Mouse (Mus musculus): ENCODE measurements at regions not wholly inside any gene's neighbourhood (a gene's known extent, or its start where the extent isn't known, plus 50 kb on each side); places are given as distances from the start of the nearest gene placed in this dataset.

- no peaks in the 10 kb centered on the region for H3K27me3 ChIP-seq (ENCODE audit: control insufficient read depth, insufficient read depth, low read length)
- no peaks in the 10 kb centered on the region for H3K4me1 ChIP-seq (ENCODE audit: control insufficient read depth, insufficient read depth, low read length)
- no peaks in the 10 kb centered on the region for H3K9me3 ChIP-seq (replicated peaks; ENCODE audit: control insufficient read depth, low read length)
- H3K27ac ChIP-seq (ENCODE audit: low read depth, low read length): no peak overlapping the region
- no peak overlapping the region for H3K4me3 ChIP-seq (ENCODE audit: low read depth, low read length)
- H3K36me3 ChIP-seq (ENCODE audit: control insufficient read depth, insufficient read depth, low read length): no peaks in the 10 kb centered on the region
- H3K4me2 ChIP-seq: no peak overlapping the region
- 64% methylated on average over 5 of the region's 5 CpGs for WGBS (ENCODE audit: insufficient replicate concordance)
- no peak for ATAC-seq (replicated peaks; ENCODE audit: insufficient number of reproducible peaks, low FRiP score, low TSS enrichment)
- no peak overlapping the region for H3K9ac ChIP-seq (ENCODE audit: low read depth, low read length)
Observed at GRCm38 (mm10) chr1:89279382-89279781, 175.2 kb upstream of the Agap1 start.

GRCm38 (mm10) chr1:89281107-89281655 lies 173.4 kb upstream of the Agap1 start:
- WGBS (ENCODE audit: insufficient replicate concordance): 57% methylated on average over 1 of the region's 1 CpGs
- ATAC-seq (replicated peaks; ENCODE audit: insufficient number of reproducible peaks, low FRiP score, low TSS enrichment): no peak

GRCm38 (mm10) chr1:89285041-89285440 lies 169.6 kb upstream of the Agap1 start:
- no peak for ATAC-seq (replicated peaks; ENCODE audit: insufficient number of reproducible peaks, low FRiP score, low TSS enrichment)
- no peak overlapping the region for H3K4me3 ChIP-seq (ENCODE audit: low read depth, low read length)
- no peaks in the 10 kb centered on the region for H3K4me1 ChIP-seq (ENCODE audit: control insufficient read depth, insufficient read depth, low read length)
- H3K9ac ChIP-seq (ENCODE audit: low read depth, low read length): no peak overlapping the region
- H3K27ac ChIP-seq (ENCODE audit: low read depth, low read length): no peak overlapping the region
- no peaks in the 10 kb centered on the region for H3K36me3 ChIP-seq (ENCODE audit: control insufficient read depth, insufficient read depth, low read length)
- 83% methylated on average over 4 of the region's 4 CpGs for WGBS (ENCODE audit: insufficient replicate concordance)
- H3K4me2 ChIP-seq: no peak overlapping the region
- H3K9me3 ChIP-seq (replicated peaks; ENCODE audit: control insufficient read depth, low read length): no peaks in the 10 kb centered on the region
- no peaks in the 10 kb centered on the region for H3K27me3 ChIP-seq (ENCODE audit: control insufficient read depth, insufficient read depth, low read length)

More at GRCm38 (mm10) chr1:89281107-89281655, 173.4 kb upstream of the Agap1 start:
- no peak overlapping the region for H3K9ac ChIP-seq (ENCODE audit: low read depth, low read length)
- no peaks in the 10 kb centered on the region for H3K9me3 ChIP-seq (replicated peaks; ENCODE audit: control insufficient read depth, low read length)
- H3K36me3 ChIP-seq (ENCODE audit: control insufficient read depth, insufficient read depth, low read length): no peaks in the 10 kb centered on the region
- no peaks in the 10 kb centered on the region for H3K27me3 ChIP-seq (ENCODE audit: control insufficient read depth, insufficient read depth, low read length)
- H3K4me3 ChIP-seq (ENCODE audit: low read depth, low read length): no peak overlapping the region
- no peak overlapping the region for H3K4me2 ChIP-seq
- H3K27ac ChIP-seq (ENCODE audit: low read depth, low read length): no peak overlapping the region
- no peaks in the 10 kb centered on the region for H3K4me1 ChIP-seq (ENCODE audit: control insufficient read depth, insufficient read depth, low read length)

- H3K27me3 ChIP-seq (ENCODE audit: control insufficient read depth, insufficient read depth, low read length): no peaks in the 10 kb centered on the region
- H3K27ac ChIP-seq (ENCODE audit: low read depth, low read length): no peak overlapping the region
- no peaks in the 10 kb centered on the region for H3K36me3 ChIP-seq (ENCODE audit: control insufficient read depth, insufficient read depth, low read length)
- H3K9me3 ChIP-seq (replicated peaks; ENCODE audit: control insufficient read depth, low read length): no peaks in the 10 kb centered on the region
- no peak overlapping the region for H3K4me2 ChIP-seq
- no peak overlapping the region for H3K4me3 ChIP-seq (ENCODE audit: low read depth, low read length)
- H3K4me1 ChIP-seq (ENCODE audit: control insufficient read depth, insufficient read depth, low read length): no peaks in the 10 kb centered on the region
- 74% methylated on average over 10 of the region's 10 CpGs for WGBS (ENCODE audit: insufficient replicate concordance)
- no peak for ATAC-seq (replicated peaks; ENCODE audit: insufficient number of reproducible peaks, low FRiP score, low TSS enrichment)
- H3K9ac ChIP-seq (ENCODE audit: low read depth, low read length): no peak overlapping the region
Observed at GRCm38 (mm10) chr1:89287136-89287795, 167.3 kb upstream of the Agap1 start.

- Histone ChIP-seq H3K4me1 (ENCODE audit: control insufficient read depth, insufficient read depth, low read length) (no peaks in the 10 kb centered on the region), H3K9ac (ENCODE audit: low read depth, low read length) (no peak overlapping the region), H3K27ac (ENCODE audit: low read depth, low read length) (no peak overlapping the region), H3K9me3 (replicated peaks; ENCODE audit: control insufficient read depth, low read length) (no peaks in the 10 kb centered on the region), H3K4me2 (no peak overlapping the region), H3K27me3 (ENCODE audit: control insufficient read depth, insufficient read depth, low read length) (no peaks in the 10 kb centered on the region), H3K36me3 (ENCODE audit: control insufficient read depth, insufficient read depth, low read length) (no peaks in the 10 kb centered on the region), H3K4me3 (ENCODE audit: low read depth, low read length) (no peak overlapping the region)
- ATAC-seq (replicated peaks; ENCODE audit: insufficient number of reproducible peaks, low FRiP score, low TSS enrichment): no peak
Observed at GRCm38 (mm10) chr1:89288001-89288400, 166.6 kb upstream of the Agap1 start.

GRCm38 (mm10) chr1:89288921-89289320 lies 165.7 kb upstream of the Agap1 start:
- H3K36me3 ChIP-seq (ENCODE audit: control insufficient read depth, insufficient read depth, low read length): no peaks in the 10 kb centered on the region
- WGBS (ENCODE audit: insufficient replicate concordance): 72% methylated on average over 2 of the region's 2 CpGs
- no peaks in the 10 kb centered on the region for H3K27me3 ChIP-seq (ENCODE audit: control insufficient read depth, insufficient read depth, low read length)
- no peaks in the 10 kb centered on the region for H3K9me3 ChIP-seq (replicated peaks; ENCODE audit: control insufficient read depth, low read length)
- no peak for ATAC-seq (replicated peaks; ENCODE audit: insufficient number of reproducible peaks, low FRiP score, low TSS enrichment)
- H3K4me1 ChIP-seq (ENCODE audit: control insufficient read depth, insufficient read depth, low read length): no peaks in the 10 kb centered on the region
- no peak overlapping the region for H3K27ac ChIP-seq (ENCODE audit: low read depth, low read length)
- H3K4me2 ChIP-seq: no peak overlapping the region
- H3K4me3 ChIP-seq (ENCODE audit: low read depth, low read length): no peak overlapping the region
- no peak overlapping the region for H3K9ac ChIP-seq (ENCODE audit: low read depth, low read length)

GRCm38 (mm10) chr1:89296691-89297090 lies 157.9 kb upstream of the Agap1 start:
- Histone ChIP-seq H3K9ac (ENCODE audit: low read depth, low read length) (no peak overlapping the region), H3K4me2 (no peak overlapping the region), H3K36me3 (ENCODE audit: control insufficient read depth, insufficient read depth, low read length) (no peaks in the 10 kb centered on the region), H3K4me1 (ENCODE audit: control insufficient read depth, insufficient read depth, low read length) (no peaks in the 10 kb centered on the region), H3K9me3 (replicated peaks; ENCODE audit: control insufficient read depth, low read length) (no peaks in the 10 kb centered on the region), H3K4me3 (ENCODE audit: low read depth, low read length) (no peak overlapping the region), H3K27ac (ENCODE audit: low read depth, low read length) (no peak overlapping the region), H3K27me3 (ENCODE audit: control insufficient read depth, insufficient read depth, low read length) (no peaks in the 10 kb centered on the region)
- ATAC-seq (replicated peaks; ENCODE audit: insufficient number of reproducible peaks, low FRiP score, low TSS enrichment): no peak
- 90% methylated on average over 3 of the region's 3 CpGs for WGBS (ENCODE audit: insufficient replicate concordance)

- Histone ChIP-seq H3K9me3 (replicated peaks; ENCODE audit: control insufficient read depth, low read length) (no peaks in the 10 kb centered on the region), H3K9ac (ENCODE audit: low read depth, low read length) (no peak overlapping the region), H3K4me1 (ENCODE audit: control insufficient read depth, insufficient read depth, low read length) (no peaks in the 10 kb centered on the region), H3K27me3 (ENCODE audit: control insufficient read depth, insufficient read depth, low read length) (no peaks in the 10 kb centered on the region), H3K4me3 (ENCODE audit: low read depth, low read length) (no peak overlapping the region), H3K36me3 (ENCODE audit: control insufficient read depth, insufficient read depth, low read length) (no peaks in the 10 kb centered on the region), H3K4me2 (no peak overlapping the region), H3K27ac (ENCODE audit: low read depth, low read length) (no peak overlapping the region)
- ATAC-seq (replicated peaks; ENCODE audit: insufficient number of reproducible peaks, low FRiP score, low TSS enrichment): no peak
- 86% methylated on average over 11 of the region's 11 CpGs for WGBS (ENCODE audit: insufficient replicate concordance)
Observed at GRCm38 (mm10) chr1:89297766-89298165, 156.8 kb upstream of the Agap1 start.

- no peaks in the 10 kb centered on the region for H3K27me3 ChIP-seq (ENCODE audit: control insufficient read depth, insufficient read depth, low read length)
- no peak overlapping the region for H3K9ac ChIP-seq (ENCODE audit: low read depth, low read length)
- H3K4me2 ChIP-seq: no peak overlapping the region
- ATAC-seq (replicated peaks; ENCODE audit: insufficient number of reproducible peaks, low FRiP score, low TSS enrichment): no peak
- H3K27ac ChIP-seq (ENCODE audit: low read depth, low read length): no peak overlapping the region
- peaks cover 2% of the 10 kb centered on the region; the same call in 1 of the 2 replicates for H3K9me3 ChIP-seq (replicated peaks; ENCODE audit: control insufficient read depth, low read length)
- no peaks in the 10 kb centered on the region for H3K4me1 ChIP-seq (ENCODE audit: control insufficient read depth, insufficient read depth, low read length)
- no peak overlapping the region for H3K4me3 ChIP-seq (ENCODE audit: low read depth, low read length)
- 82% methylated on average over 6 of the region's 6 CpGs for WGBS (ENCODE audit: insufficient replicate concordance)
- H3K36me3 ChIP-seq (ENCODE audit: control insufficient read depth, insufficient read depth, low read length): no peaks in the 10 kb centered on the region
Observed at GRCm38 (mm10) chr1:89301151-89301550, 153.5 kb upstream of the Agap1 start.
